12 mouse cellular contexts compared by ENCODE assay signal in genomic region chr11:96203182-96203788, GRCm38 (mm10). TPM values are rescaled to one million over a fixed set of nuclear protein-coding genes. Genes with fewer than 3 reads are reported as not detected.
DNase-seq lines count a peak whose midpoint lies in the region; ATAC-seq lines count a peak whose summit lies in the region.
"Had no signal": no experiment of that assay in that cellular context is flagged by ENCODE, and none has a peak within 500 bp of the region (broad histone marks: within the 10 kb centered on the region; RNA-seq: fewer than 3 reads in every experiment).

No protein-coding gene starts in this region.

- 1% methylated on average over 37 of the region's 37 CpGs for WGBS in heart, embryonic 16.5 days
- WGBS in embryonic facial prominence, embryonic 10.5 days: under 1% methylated on average over 37 of the region's 37 CpGs
- under 1% methylated on average over 37 of the region's 37 CpGs for WGBS in neural tube, embryonic 13.5 days

- ATAC-seq in heart, embryonic 16.5 days (replicated peaks; ENCODE audit: extremely low read depth, insufficient read depth, low FRiP score): no peak
- ATAC-seq in neural tube, embryonic 13.5 days (ENCODE audit: low read depth): no peak
- ATAC-seq in erythroblast, adult 5-6 weeks (replicated peaks; ENCODE audit: low FRiP score, poor library complexity, severe bottlenecking): no peak

- 0 out of 2 replicates have a peak overlapping the region, but pooled peaks have one; percentile 5 for H3K4me3 ChIP-seq in heart, embryonic 16.5 days (ENCODE audit: low read length)
- peak overlapping the region; percentile 12; the same call in 1 of the 2 replicates for H3K4me3 ChIP-seq in embryonic facial prominence, embryonic 10.5 days
- no peak overlapping the region for H3K4me3 ChIP-seq in neural tube, embryonic 13.5 days
- H3K4me3 ChIP-seq: limb, embryonic 13.5 days had no signal

- H3K4me1 ChIP-seq in heart, embryonic 16.5 days (ENCODE audit: control insufficient read depth, insufficient read depth, low read length): no peaks in the 10 kb centered on the region; the same call in 1 of the 2 replicates
- H3K4me1 ChIP-seq in embryonic facial prominence, embryonic 10.5 days: 0 out of 2 replicates have a peak, but pooled peaks cover 3% of the 10 kb centered on the region
- no peaks in the 10 kb centered on the region for H3K4me1 ChIP-seq in neural tube, embryonic 13.5 days (replicated peaks)
- H3K4me1 ChIP-seq: limb, embryonic 13.5 days had no signal

- peaks cover 99% of the 10 kb centered on the region for H3K27me3 ChIP-seq in heart, embryonic 16.5 days (ENCODE audit: control insufficient read depth, insufficient read depth, low read length)
- peaks cover 100% of the 10 kb centered on the region for H3K27me3 ChIP-seq in embryonic facial prominence, embryonic 10.5 days (replicated peaks; ENCODE audit: low read depth, poor library complexity, severe bottlenecking)
- peaks cover 98% of the 10 kb centered on the region for H3K27me3 ChIP-seq in neural tube, embryonic 13.5 days

- intact Hi-C loops in heart, postnatal 25 days (cut with DNase I): loop anchor here (10.0 kb wide), 1 partner anchor 198 kb away; the partner anchor contains the start of gene Igf2bp1

- DNase-seq in heart, postnatal 25 days (ENCODE audit: low spot score): no peak
- peak; percentile 48 for DNase-seq in retina, postnatal 1 day
- DNase-seq in retina, embryonic 14.5 days (ENCODE audit: low spot score): no peak
- DNase-seq in embryonic facial prominence, embryonic 10.5 days (ENCODE audit: low spot score): peak; percentile 62
- DNase-seq in layer of hippocampus, adult 18-20 months (ENCODE audit: low spot score in 2 of 2): no peak
- DNase-seq: lung, postnatal 36 days had no signal

- no peak overlapping the region for H3K4me2 ChIP-seq in heart, embryonic 16.5 days (ENCODE audit: low read depth, low read length)
- H3K4me2 ChIP-seq in neural tube, embryonic 13.5 days: peak overlapping the region; percentile 11; the same call in 1 of the 2 replicates
- H3K4me2 ChIP-seq: limb, embryonic 13.5 days had no signal

- no peaks in the 10 kb centered on the region for H3K36me3 ChIP-seq in heart, embryonic 16.5 days (ENCODE audit: control insufficient read depth, insufficient read depth)
- no peaks in the 10 kb centered on the region for H3K36me3 ChIP-seq in embryonic facial prominence, embryonic 10.5 days (replicated peaks)
- no peaks in the 10 kb centered on the region for H3K36me3 ChIP-seq in neural tube, embryonic 13.5 days
- H3K36me3 ChIP-seq: limb, embryonic 13.5 days had no signal

- no peaks in the 10 kb centered on the region for H3K9me3 ChIP-seq in heart, embryonic 16.5 days (replicated peaks; ENCODE audit: control insufficient read depth, low read length)
- no peaks in the 10 kb centered on the region for H3K9me3 ChIP-seq in embryonic facial prominence, embryonic 10.5 days
- no peaks in the 10 kb centered on the region for H3K9me3 ChIP-seq in neural tube, embryonic 13.5 days
- H3K9me3 ChIP-seq: limb, embryonic 13.5 days had no signal

- H3K9ac ChIP-seq in heart, embryonic 16.5 days (ENCODE audit: low read length): no peak overlapping the region
- no peak overlapping the region for H3K9ac ChIP-seq in neural tube, embryonic 13.5 days
- H3K9ac ChIP-seq: limb, embryonic 13.5 days had no signal

- H3K27ac ChIP-seq in heart, embryonic 16.5 days (ENCODE audit: low read length): no peak overlapping the region
- no peak overlapping the region for H3K27ac ChIP-seq in embryonic facial prominence, embryonic 10.5 days (replicated peaks)
- H3K27ac ChIP-seq in neural tube, embryonic 13.5 days (replicated peaks): no peak overlapping the region
- H3K27ac ChIP-seq: limb, embryonic 13.5 days had no signal

RNA-seq across cellular contexts. Expression of gene Hoxb13, which starts 9.2 kb away (rescaled TPM):
- 0.08 TPM in 1 of 2 replicates, not detected in the other for polyA plus RNA-seq in heart, embryonic 16.5 days (2015; fragmentation: Nextera tagmentation; extraction: Ambion mirVana)
- not detected for total RNA-seq in heart, postnatal 25 days (2021)
- polyA plus RNA-seq in embryonic facial prominence, embryonic 10.5 days (2016; fragmentation: Nextera tagmentation; extraction: Ambion mirVana): not detected in 2 replicates
- polyA plus RNA-seq in neural tube, embryonic 13.5 days (2015; fragmentation: Nextera tagmentation; extraction: Ambion mirVana): 1.7 TPM in 1 of 2 replicates, not detected in the other
- not detected for total RNA-seq in layer of hippocampus, adult 18-20 months (2021)
- not detected in 2 replicates for total RNA-seq in erythroblast, adult 5-6 weeks (2015; ENCODE audit: low replicate concordance)
- total RNA-seq in erythroblast, adult 5-6 weeks (2017; ENCODE audit: low replicate concordance): not detected in 2 replicates
- polyA plus RNA-seq: cortical plate, adult 2 months; heart, embryonic 14.5 days; limb, embryonic 13.5 days had no signal

Comparison
In these comparisons a context has a peak if more than half of its experiments do, and no peak if none do; other contexts are left out.
1. DNase-seq: peak in retina, postnatal 1 day (single experiment) and embryonic facial prominence, embryonic 10.5 days (single experiment); none in heart, postnatal 25 days (single experiment), retina, embryonic 14.5 days (single experiment) and layer of hippocampus, adult 18-20 months (0 of 2).